Mouse (Mus musculus) neural tube, embryonic 14.5 days (tissue): ENCODE data around the gene Filip1. TPM values are rescaled to one million over a fixed set of nuclear protein-coding genes. Genes with fewer than 3 reads are reported as not detected.

Source experiments
- ATAC-seq: fragments of 200-750 bp; cut with Nextera tagmentation; 2 replicates; pipeline ENCODE4 v1.8.0; 2017; ENCODE audit warnings: low read depth, mild to moderate bottlenecking, moderate TSS enrichment, moderate library complexity
- H3K27ac ChIP-seq: fragments of 300-500 bp; sonication (generic); 2 replicates; pipeline ENCODE4 v1.5.1; 2014; ENCODE audit warnings: low read depth, mild to moderate bottlenecking, control low read depth, low read length, moderate library complexity, mixed read lengths
- H3K27me3 ChIP-seq: fragments of 300-500 bp; sonication (generic); 2 replicates; pipeline ENCODE4 v1.6.1; 2014; ENCODE audit warnings: low read length; ENCODE audit not compliant: control insufficient read depth, insufficient read depth
- H3K36me3 ChIP-seq: fragments of 300-500 bp; sonication (generic); 2 replicates; pipeline ENCODE4 v1.6.1; 2014; ENCODE audit warnings: low read length, mixed read lengths; ENCODE audit not compliant: control insufficient read depth, insufficient read depth
- H3K4me1 ChIP-seq: fragments of 300-500 bp; sonication (generic); 2 replicates; pipeline ENCODE4 v1.6.1; 2014; ENCODE audit warnings: low read length; ENCODE audit not compliant: control insufficient read depth, insufficient read depth
- H3K4me2 ChIP-seq: fragments of 300-500 bp; sonication (generic); 2 replicates; pipeline ENCODE4 v1.6.1; 2014; ENCODE audit warnings: mild to moderate bottlenecking, low read depth, low read length, control low read depth
- H3K4me3 ChIP-seq: fragments of 300-500 bp; sonication (generic); 2 replicates; pipeline ENCODE4 v1.5.1; 2014; ENCODE audit warnings: low read depth, low read length, control low read depth, mixed read lengths
- H3K9ac ChIP-seq: fragments of 300-500 bp; sonication (generic); replicated peaks from 2 replicates; pipeline ENCODE4 v1.6.1; 2014; ENCODE audit warnings: low read depth, mild to moderate bottlenecking, control low read depth, low read length, mixed read lengths
- H3K9me3 ChIP-seq: fragments of 300-500 bp; sonication (generic); 2 replicates; pipeline ENCODE4 v1.6.1; 2016; ENCODE audit warnings: low read length; ENCODE audit not compliant: control insufficient read depth
- WGBS: fragments of 180-500 bp; shearing (Covaris S2); extraction: QIAGEN DNeasy Blood & Tissue Kit; methylation state at CpG from one replicate; pipeline ENCODE4 v1.1.7; 2014; 5-methylcytosine and 5-hydroxymethylcytosine counted together
- polyA plus RNA-seq: library from polyadenylated mRNA; unstranded; fragments of >200 nt; fragmentation: Nextera tagmentation; extraction: Ambion mirVana; gene quantifications from 2 replicates; pipeline ENCODE4 v1.2.1, GENCODE M21; 2014

Gene Filip1
- polyA plus RNA-seq, 1 experiment from 2014 or later, result 1.5 TPM

GRCm38 (mm10) chr9:79918325-79919117 is 94.1 kb downstream of the Filip1 start:
- 41% methylated on average over 10 of the region's 10 CpGs for WGBS
- H3K4me1 ChIP-seq, result no peaks in the 10 kb centered on the region
- no peaks in the 10 kb centered on the region for H3K36me3 ChIP-seq
- H3K9me3 ChIP-seq, result no peaks in the 10 kb centered on the region
- no peak overlapping the region for H3K4me2 ChIP-seq
- no peak overlapping the region for H3K27ac ChIP-seq
- no peak for ATAC-seq
- no peak overlapping the region for H3K9ac ChIP-seq
- no peaks in the 10 kb centered on the region for H3K27me3 ChIP-seq
- no peak overlapping the region for H3K4me3 ChIP-seq

GRCm38 (mm10) chr9:79914276-79914675 is 98.4 kb downstream of the Filip1 start:
- Histone ChIP-seq H3K27ac (no peak overlapping the region), H3K4me2 (no peak overlapping the region), H3K9me3 (no peaks in the 10 kb centered on the region), H3K27me3 (no peaks in the 10 kb centered on the region), H3K36me3 (no peaks in the 10 kb centered on the region), H3K4me3 (no peak overlapping the region), H3K4me1 (no peaks in the 10 kb centered on the region), H3K9ac (no peak overlapping the region)
- ATAC-seq, result no peak
- 45% methylated on average over 4 of the region's 4 CpGs for WGBS

DNA sequence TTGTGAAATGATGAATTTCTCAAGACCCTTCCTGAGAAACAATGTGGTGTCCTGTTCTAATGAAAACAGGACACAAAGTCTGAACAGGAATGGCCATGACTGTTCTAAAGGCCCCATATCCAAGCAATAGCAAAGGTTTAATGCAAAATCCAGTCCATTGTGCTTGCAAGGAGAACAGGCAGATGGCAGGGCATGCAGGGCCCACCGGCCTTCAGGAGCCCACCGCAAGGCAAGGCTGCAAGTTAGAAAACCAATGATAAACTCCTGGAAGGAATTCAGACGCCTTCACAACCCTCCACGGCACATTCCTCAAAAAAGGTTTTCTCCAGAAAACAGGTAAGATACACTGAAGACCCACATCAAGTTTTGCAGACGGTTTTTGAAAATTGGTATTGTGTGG is 99.7 kb downstream of the Filip1 start:
- H3K4me1 ChIP-seq, result no peaks in the 10 kb centered on the region
- WGBS, result 90% methylated on average over 5 of the region's 5 CpGs
- H3K9ac ChIP-seq, result no peak overlapping the region
- H3K9me3 ChIP-seq, result no peaks in the 10 kb centered on the region
- no peak for ATAC-seq
- no peak overlapping the region for H3K4me2 ChIP-seq
- H3K27me3 ChIP-seq, result no peaks in the 10 kb centered on the region
- no peak overlapping the region for H3K4me3 ChIP-seq
- no peaks in the 10 kb centered on the region for H3K36me3 ChIP-seq
- H3K27ac ChIP-seq, result no peak overlapping the region

DNA sequence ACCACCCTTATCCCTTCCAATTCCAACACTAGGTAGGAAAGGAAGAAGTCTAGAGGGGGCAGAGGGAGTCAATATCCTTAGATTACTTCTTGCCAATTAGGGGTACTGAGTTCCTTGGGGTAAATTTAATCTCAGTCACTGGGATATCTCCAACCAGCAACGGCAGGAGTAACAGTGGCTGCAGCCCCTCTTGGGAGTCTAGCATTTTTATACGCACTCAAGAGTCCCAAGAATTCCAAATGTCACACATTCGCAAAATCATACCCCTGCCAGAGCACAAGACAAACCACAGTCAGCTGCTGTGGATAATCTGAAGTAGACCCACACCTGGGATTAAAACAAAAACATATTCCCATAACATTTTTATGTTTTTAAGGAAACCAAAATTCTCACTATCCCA is 102.5 kb downstream of the Filip1 start:
- Histone ChIP-seq H3K27me3 (no peaks in the 10 kb centered on the region), H3K9me3 (no peaks in the 10 kb centered on the region), H3K27ac (no peak overlapping the region), H3K4me3 (no peak overlapping the region), H3K4me1 (no peaks in the 10 kb centered on the region), H3K36me3 (no peaks in the 10 kb centered on the region), H3K4me2 (no peak overlapping the region), H3K9ac (no peak overlapping the region)
- ATAC-seq, result no peak
- WGBS, result 95% methylated on average over 3 of the region's 3 CpGs

- Histone ChIP-seq H3K27me3 (no peaks in the 10 kb centered on the region), H3K9ac (no peak overlapping the region), H3K36me3 (no peaks in the 10 kb centered on the region), H3K27ac (no peak overlapping the region), H3K9me3 (no peaks in the 10 kb centered on the region), H3K4me2 (no peak overlapping the region), H3K4me3 (no peak overlapping the region), H3K4me1 (no peaks in the 10 kb centered on the region)
- no peak for ATAC-seq
- WGBS, result 87% methylated on average over 3 of the region's 3 CpGs
Measured at GRCm38 (mm10) chr9:79898815-79899214, 113.8 kb downstream of the Filip1 start.

GRCm38 (mm10) chr9:79894665-79895064 is 118.0 kb downstream of the Filip1 start:
- no peak overlapping the region for H3K4me3 ChIP-seq
- H3K9me3 ChIP-seq, result no peaks in the 10 kb centered on the region
- H3K27ac ChIP-seq, result no peak overlapping the region
- ATAC-seq, result no peak
- no peak overlapping the region for H3K9ac ChIP-seq
- H3K4me2 ChIP-seq, result no peak overlapping the region
- H3K36me3 ChIP-seq, result no peaks in the 10 kb centered on the region
- 86% methylated on average over 5 of the region's 5 CpGs for WGBS
- no peaks in the 10 kb centered on the region for H3K27me3 ChIP-seq
- H3K4me1 ChIP-seq, result peaks cover 5% of the 10 kb centered on the region; the same call in 1 of the 2 replicates

DNA sequence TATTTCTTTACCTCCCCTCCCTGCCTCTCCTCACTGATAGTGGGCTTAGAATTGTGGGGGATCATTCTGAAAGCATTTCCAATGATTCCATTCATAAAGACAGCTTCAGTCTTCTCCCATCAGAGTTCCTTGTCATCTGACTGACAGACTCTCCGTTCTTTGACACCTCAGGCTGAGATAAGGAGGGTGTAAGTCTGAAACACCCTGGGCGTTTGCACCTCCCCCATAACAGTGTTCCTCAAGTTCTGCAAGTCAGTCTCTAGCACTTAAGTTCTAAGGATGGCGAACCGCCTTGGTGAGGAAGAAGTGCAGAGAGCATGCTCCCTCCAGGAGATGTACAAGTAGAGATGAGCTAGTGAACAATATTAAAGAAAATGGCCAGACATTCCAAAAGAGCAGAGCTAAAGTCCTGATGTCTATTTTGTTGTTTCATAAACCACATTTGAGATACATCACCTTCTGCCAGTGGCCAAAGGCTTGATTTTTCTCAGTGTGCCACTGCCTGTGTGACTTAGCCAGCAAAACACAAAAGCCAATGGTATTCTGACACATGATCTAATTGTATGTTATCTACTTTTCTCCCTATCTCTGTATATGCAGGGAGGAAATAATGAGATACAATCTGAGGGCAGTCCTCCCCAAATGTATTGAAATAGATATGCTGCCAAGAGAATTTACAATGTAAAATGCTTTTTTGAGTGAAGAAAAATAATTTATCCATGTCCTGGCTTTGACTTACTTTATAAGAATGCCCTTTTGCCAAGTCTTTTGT is 118.6 kb downstream of the Filip1 start:
- H3K4me3 ChIP-seq, result no peak overlapping the region
- no peaks in the 10 kb centered on the region for H3K9me3 ChIP-seq
- no peak overlapping the region for H3K4me2 ChIP-seq
- no peaks in the 10 kb centered on the region for H3K36me3 ChIP-seq
- H3K9ac ChIP-seq, result no peak overlapping the region
- H3K4me1 ChIP-seq, result peaks cover 5% of the 10 kb centered on the region; the same call in 1 of the 2 replicates
- H3K27ac ChIP-seq, result no peak overlapping the region
- ATAC-seq, result no peak
- WGBS, result 92% methylated on average over 4 of the region's 4 CpGs
- H3K27me3 ChIP-seq, result no peaks in the 10 kb centered on the region

GRCm38 (mm10) chr9:79892183-79892582 is 120.5 kb downstream of the Filip1 start:
- H3K9me3 ChIP-seq, result no peaks in the 10 kb centered on the region

DNA sequence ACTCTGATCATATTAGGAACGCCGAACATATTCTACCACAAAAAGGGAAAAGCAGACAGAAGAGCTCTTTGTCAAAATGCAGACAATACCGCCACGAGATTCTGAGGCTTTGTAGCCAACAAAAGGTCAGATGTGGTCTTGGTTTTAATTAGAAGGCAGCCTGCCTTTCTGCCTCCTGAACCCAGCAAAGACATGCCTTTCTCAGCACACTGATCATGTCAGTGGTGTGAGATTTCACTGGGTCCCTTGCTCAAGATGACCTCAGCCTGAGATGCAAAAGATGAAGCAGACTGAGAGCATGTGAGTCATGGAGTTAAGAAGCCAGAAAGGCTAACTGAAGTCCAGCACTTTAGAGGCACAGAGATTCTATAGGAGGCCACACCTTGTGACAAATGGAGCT is 122.2 kb downstream of the Filip1 start:
- Histone ChIP-seq H3K4me2 (no peak overlapping the region), H3K4me3 (no peak overlapping the region), H3K9ac (no peak overlapping the region), H3K27ac (peak overlapping the region; percentile 10; the same call in 1 of the 2 replicates), H3K36me3 (no peaks in the 10 kb centered on the region), H3K27me3 (no peaks in the 10 kb centered on the region), H3K4me1 (peaks cover 5% of the 10 kb centered on the region; the same call in 1 of the 2 replicates), H3K9me3 (no peaks in the 10 kb centered on the region)
- 13% methylated on average over 4 of the region's 4 CpGs for WGBS
- ATAC-seq, result peak; percentile 29; the same call in 1 of the 2 replicates

More at GRCm38 (mm10) chr9:79892183-79892582, 120.5 kb downstream of the Filip1 start:
- 88% methylated on average over 1 of the region's 1 CpGs for WGBS
- no peaks in the 10 kb centered on the region for H3K27me3 ChIP-seq
- H3K4me1 ChIP-seq, result peaks cover 5% of the 10 kb centered on the region; the same call in 1 of the 2 replicates
- H3K4me3 ChIP-seq, result no peak overlapping the region
- H3K36me3 ChIP-seq, result no peaks in the 10 kb centered on the region
- no peak overlapping the region for H3K4me2 ChIP-seq
- no peak overlapping the region for H3K27ac ChIP-seq
- no peak for ATAC-seq
- no peak overlapping the region for H3K9ac ChIP-seq
